Mouse (Mus musculus) kidney, embryonic 16.5 days (tissue): Measurements from ENCODE around the gene Hist2h3c2. TPM values are rescaled to one million over a fixed set of nuclear protein-coding genes. Genes with fewer than 3 reads are reported as not detected.

Experiments
- microRNA-seq: library from miRNA; unstranded; fragments of <30 nt; microRNA quantifications from one replicate; pipeline ENCODE4, GENCODE M21; 2016
- polyA plus RNA-seq: library from polyadenylated mRNA; unstranded; fragments of >200 nt; fragmentation: Nextera tagmentation; extraction: Ambion mirVana; gene quantifications from 2 replicates; pipeline ENCODE4 v1.2.1, GENCODE M21; 2015

The Hist2h3c2 gene
- polyA plus RNA-seq, 1 experiment from 2014 or later, result 3.7 TPM

Small RNA genes within 50 kb of the gene (microRNA-seq; reads per million reads assigned to microRNA genes)
- gene Gm44492, result not detected
- gene Gm47311, result not detected
- not detected for gene Gm47313

Other genes with a start within 250 kb of the Hist2h3c2 start
- 29.0 and 32.8 TPM in 2 replicates for gene Plekho1, start 243.1 kb downstream of the Hist2h3c2 start, polyA plus RNA-seq
- gene Vps45, start 180.7 kb downstream of the Hist2h3c2 start, polyA plus RNA-seq, result 34.9 and 37.0 TPM in 2 replicates
- 14.9 and 18.1 TPM in 2 replicates for gene Otud7b, start 134.6 kb downstream of the Hist2h3c2 start, polyA plus RNA-seq
- 26.3 and 30.8 TPM in 2 replicates for gene Mtmr11, start 77.1 kb downstream of the Hist2h3c2 start, polyA plus RNA-seq
- gene Sf3b4, start 66.8 kb downstream of the Hist2h3c2 start, polyA plus RNA-seq, result 186 and 199 TPM in 2 replicates
- gene Sv2a, start 58.0 kb downstream of the Hist2h3c2 start, polyA plus RNA-seq, result 5.1 TPM in 2 replicates
- gene Bola1, start 19.4 kb downstream of the Hist2h3c2 start, polyA plus RNA-seq, result 50.1 and 51.3 TPM in 2 replicates
- gene Hist2h2ab, start 19.3 kb downstream of the Hist2h3c2 start, polyA plus RNA-seq, result 0.87 TPM in 1 of 2 replicates, not detected in the other
- gene Hist2h2ac, start 18.2 kb downstream of the Hist2h3c2 start, polyA plus RNA-seq, result 7.0 and 7.5 TPM in 2 replicates
- 11.1 and 16.9 TPM in 2 replicates for gene Hist2h2be, start 18.0 kb downstream of the Hist2h3c2 start, polyA plus RNA-seq
- gene Hist2h2aa2, start 1.1 kb upstream of the Hist2h3c2 start, polyA plus RNA-seq, result 46.3 and 49.3 TPM in 2 replicates
- 12.9 and 14.2 TPM in 2 replicates for gene Hist2h2aa1, start 6.4 kb upstream of the Hist2h3c2 start, polyA plus RNA-seq
- 0.24 and 1.1 TPM in 2 replicates for gene Hist2h3c1, start 7.6 kb upstream of the Hist2h3c2 start, polyA plus RNA-seq
- 8.0 and 10.8 TPM in 2 replicates for gene Hist2h4, start 24.2 kb upstream of the Hist2h3c2 start, polyA plus RNA-seq
- gene Hist2h3b, start 29.5 kb upstream of the Hist2h3c2 start, polyA plus RNA-seq, result 35.4 and 45.1 TPM in 2 replicates
- 14.8 TPM in 2 replicates for gene Hist2h2bb, start 30.6 kb upstream of the Hist2h3c2 start, polyA plus RNA-seq
- 1.9 and 2.7 TPM in 2 replicates for gene Fcgr1, start 54.8 kb upstream of the Hist2h3c2 start, polyA plus RNA-seq
- gene BC107364, start 213.2 kb upstream of the Hist2h3c2 start, polyA plus RNA-seq, result 0.25 TPM in 1 of 2 replicates, not detected in the other